Comparison of ENCODE assay signal across 11 mouse cellular contexts in genomic region chr2:14054163-14054562, GRCm38 (mm10). TPM values are rescaled to one million over a fixed set of nuclear protein-coding genes. Genes with fewer than 3 reads are reported as not detected.
DNase-seq lines count a peak whose midpoint lies in the region; ATAC-seq lines count a peak whose summit lies in the region.
"Had no signal": no experiment of that assay in that cellular context is flagged by ENCODE, and none has a peak within 500 bp of the region (broad histone marks: within the 10 kb centered on the region; RNA-seq: fewer than 3 reads in every experiment).

No protein-coding gene starts in this region.

- ATAC-seq in hindbrain, embryonic 12.5 days (ENCODE audit: low FRiP score), result no peak
- no peak for ATAC-seq in hindbrain, embryonic 14.5 days (ENCODE audit: low FRiP score)
- ATAC-seq in midbrain, embryonic 14.5 days (ENCODE audit: low FRiP score, low TSS enrichment), result no peak
- no peak for ATAC-seq in granulocyte monocyte progenitor cell, adult 5-6 weeks (replicated peaks; ENCODE audit: poor library complexity, severe bottlenecking)

- H3K4me3 ChIP-seq in hindbrain, embryonic 10.5 days, result peak overlapping the region; percentile 75; the same call in 1 of the 2 replicates
- no peak overlapping the region for H3K4me3 ChIP-seq in hindbrain, embryonic 12.5 days
- peak overlapping the region; percentile 83; the same call in 1 of the 2 replicates for H3K4me3 ChIP-seq in hindbrain, embryonic 14.5 days (replicated peaks; ENCODE audit: low read length)
- 0 out of 2 replicates have a peak overlapping the region, but pooled peaks have one; percentile 5 for H3K4me3 ChIP-seq in midbrain, embryonic 14.5 days (replicated peaks; ENCODE audit: low read depth, low read length)

- H3K36me3 ChIP-seq in hindbrain, embryonic 10.5 days, result no peaks in the 10 kb centered on the region
- H3K36me3 ChIP-seq in hindbrain, embryonic 12.5 days, result no peaks in the 10 kb centered on the region
- H3K36me3 ChIP-seq in hindbrain, embryonic 14.5 days (replicated peaks; ENCODE audit: control insufficient read depth, insufficient read depth), result no peaks in the 10 kb centered on the region
- no peaks in the 10 kb centered on the region for H3K36me3 ChIP-seq in midbrain, embryonic 14.5 days (ENCODE audit: control insufficient read depth, insufficient read depth, low read length)

- no peaks in the 10 kb centered on the region for H3K27me3 ChIP-seq in hindbrain, embryonic 10.5 days (ENCODE audit: insufficient read depth, poor library complexity, severe bottlenecking)
- no peaks in the 10 kb centered on the region for H3K27me3 ChIP-seq in hindbrain, embryonic 12.5 days
- no peaks in the 10 kb centered on the region for H3K27me3 ChIP-seq in hindbrain, embryonic 14.5 days (ENCODE audit: control insufficient read depth, insufficient read depth, low read length)
- peaks cover 3% of the 10 kb centered on the region; the same call in 1 of the 2 replicates for H3K27me3 ChIP-seq in midbrain, embryonic 14.5 days (ENCODE audit: control insufficient read depth, insufficient read depth, low read length)

- peaks cover 23% of the 10 kb centered on the region for H3K4me1 ChIP-seq in hindbrain, embryonic 10.5 days (replicated peaks)
- peaks cover 8% of the 10 kb centered on the region for H3K4me1 ChIP-seq in hindbrain, embryonic 12.5 days
- peaks cover 12% of the 10 kb centered on the region; the same call in 1 of the 2 replicates for H3K4me1 ChIP-seq in hindbrain, embryonic 14.5 days (replicated peaks; ENCODE audit: control insufficient read depth, insufficient read depth, low read length)
- peaks cover 3% of the 10 kb centered on the region; the same call in 1 of the 2 replicates for H3K4me1 ChIP-seq in midbrain, embryonic 14.5 days (ENCODE audit: control insufficient read depth, insufficient read depth, low read length)

- DNase-seq in hindbrain, embryonic 10.5 days (ENCODE audit: low spot score), result no peak
- DNase-seq in NIH3T3 (ENCODE audit: low read depth), result peak; percentile 33
- DNase-seq in hindbrain, embryonic 14.5 days (ENCODE audit: low spot score), result no peak
- no peak for DNase-seq in midbrain, embryonic 14.5 days
- DNase-seq in gastrocnemius, postnatal 4 days (ENCODE audit: low spot score in 2 of 2), result no peak
- DNase-seq: adrenal gland, adult 2 months; cerebellum, adult 9-10 months; lung, postnatal 14 days; spleen, adult 18-20 months had no signal

- H3K9me3 ChIP-seq in hindbrain, embryonic 10.5 days, result no peaks in the 10 kb centered on the region; the same call in 1 of the 2 replicates
- H3K9me3 ChIP-seq in hindbrain, embryonic 12.5 days (replicated peaks), result no peaks in the 10 kb centered on the region
- H3K9me3 ChIP-seq in hindbrain, embryonic 14.5 days (ENCODE audit: control insufficient read depth, low read length), result no peaks in the 10 kb centered on the region
- no peaks in the 10 kb centered on the region for H3K9me3 ChIP-seq in midbrain, embryonic 14.5 days (ENCODE audit: control insufficient read depth, low read length)

- WGBS in hindbrain, embryonic 10.5 days, result 39% methylated on average over 3 of the region's 3 CpGs
- WGBS in hindbrain, embryonic 12.5 days, result 53% methylated on average over 3 of the region's 3 CpGs
- 53% methylated on average over 3 of the region's 3 CpGs for WGBS in hindbrain, embryonic 14.5 days
- WGBS in midbrain, embryonic 14.5 days, result 40% methylated on average over 3 of the region's 3 CpGs

- H3K27ac ChIP-seq in hindbrain, embryonic 10.5 days, result no peak overlapping the region
- H3K27ac ChIP-seq in hindbrain, embryonic 12.5 days, result no peak overlapping the region
- no peak overlapping the region for H3K27ac ChIP-seq in hindbrain, embryonic 14.5 days
- no peak overlapping the region for H3K27ac ChIP-seq in midbrain, embryonic 14.5 days (replicated peaks; ENCODE audit: low read depth, low read length)

- no peak overlapping the region for H3K4me2 ChIP-seq in hindbrain, embryonic 12.5 days (replicated peaks)
- peak overlapping the region; percentile 75 for H3K4me2 ChIP-seq in hindbrain, embryonic 14.5 days (replicated peaks)
- H3K4me2 ChIP-seq in midbrain, embryonic 14.5 days (ENCODE audit: low read length), result peak overlapping the region; percentile 75

- H3K9ac ChIP-seq in hindbrain, embryonic 12.5 days, result no peak overlapping the region
- H3K9ac ChIP-seq in hindbrain, embryonic 14.5 days, result no peak overlapping the region
- H3K9ac ChIP-seq in midbrain, embryonic 14.5 days (replicated peaks; ENCODE audit: low read length), result no peak overlapping the region

RNA-seq across cellular contexts. Expression of gene Hacd1, which starts 1.8 kb away (rescaled TPM):
- polyA plus RNA-seq in hindbrain, embryonic 10.5 days (2016; fragmentation: Nextera tagmentation; extraction: Ambion mirVana), result 52.5 and 53.9 TPM in 2 replicates
- polyA plus RNA-seq in hindbrain, embryonic 12.5 days (2016; fragmentation: Nextera tagmentation; extraction: Ambion mirVana), result 49.7 and 54.3 TPM in 2 replicates
- polyA plus RNA-seq in hindbrain, embryonic 14.5 days (2014; fragmentation: Nextera tagmentation; extraction: Ambion mirVana), result 89.4 and 97.6 TPM in 2 replicates
- polyA plus RNA-seq in midbrain, embryonic 14.5 days (2014; fragmentation: Nextera tagmentation; extraction: Ambion mirVana), result 76.5 and 94.6 TPM in 2 replicates
- 41.7 and 46.3 TPM in 2 replicates for total RNA-seq in granulocyte monocyte progenitor cell, adult 5-6 weeks (2014; fragmentation: Nextera tagmentation)
- 63.6 and 82.2 TPM in 2 replicates for total RNA-seq in granulocyte monocyte progenitor cell, adult 5-6 weeks (2017)
- total RNA-seq in gastrocnemius, postnatal 4 days (2021), result 100 to 1,000 TPM; 210 to 241 TPM

RNA-seq across cellular contexts. Expression of gene Stam, which starts 19.7 kb away (rescaled TPM):
- polyA plus RNA-seq in hindbrain, embryonic 10.5 days (2016; fragmentation: Nextera tagmentation; extraction: Ambion mirVana), result 81.1 and 86.6 TPM in 2 replicates
- 93.9 and 95.8 TPM in 2 replicates for polyA plus RNA-seq in hindbrain, embryonic 12.5 days (2016; fragmentation: Nextera tagmentation; extraction: Ambion mirVana)
- polyA plus RNA-seq in hindbrain, embryonic 14.5 days (2014; fragmentation: Nextera tagmentation; extraction: Ambion mirVana), result 134 and 162 TPM in 2 replicates
- polyA plus RNA-seq in midbrain, embryonic 14.5 days (2014; fragmentation: Nextera tagmentation; extraction: Ambion mirVana), result 138 and 141 TPM in 2 replicates
- 29.2 and 51.3 TPM in 2 replicates for total RNA-seq in granulocyte monocyte progenitor cell, adult 5-6 weeks (2014; fragmentation: Nextera tagmentation)
- total RNA-seq in granulocyte monocyte progenitor cell, adult 5-6 weeks (2017), result 28.2 and 30.6 TPM in 2 replicates
- 10 to 100 TPM; 54.4 to 65.3 TPM for total RNA-seq in gastrocnemius, postnatal 4 days (2021)
